Mouse (Mus musculus) R1 (cell line): ENCODE measurements around the gene Dag1.

ENCODE experiments used
- DNase-seq: peaks from one replicate; pipeline ENCODE4 v3.0.0-alpha.2; 2018; ENCODE audit warnings: low read depth, low spot score

Gene Dag1

DNA sequence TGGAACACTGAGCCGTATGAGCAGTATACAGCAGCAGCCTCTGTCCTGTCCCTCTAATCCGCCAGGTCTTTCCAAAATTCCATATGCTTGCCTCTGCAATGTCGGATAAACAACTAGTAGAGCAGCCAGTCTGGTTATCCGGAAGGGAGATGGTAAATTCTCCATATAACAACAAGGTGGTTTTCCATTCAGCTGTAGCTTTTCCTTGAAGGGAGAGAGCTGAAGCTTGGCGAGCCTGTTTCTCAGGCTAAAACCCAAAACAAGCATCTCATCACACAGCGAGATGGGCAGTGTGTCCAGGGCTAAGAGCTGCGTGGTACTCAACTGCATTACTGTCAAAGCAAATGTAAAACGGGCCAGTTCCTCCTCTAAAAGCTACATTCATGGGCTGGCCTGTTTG is 75.2 kb downstream of the Dag1 start:
- no peak for DNase-seq

- no peak for DNase-seq
These were observed 76.1 kb downstream of the Dag1 start for GRCm38 (mm10) chr9:108187616-108188015.

- no peak for DNase-seq
These were observed 78.0 kb downstream of the Dag1 start for GRCm38 (mm10) chr9:108185786-108186185.

- DNase-seq, result peak; percentile 35
These were observed 80.2 kb downstream of the Dag1 start for GRCm38 (mm10) chr9:108183531-108183994.

GRCm38 (mm10) chr9:108182806-108183506 is 80.8 kb downstream of the Dag1 start:
- peak; percentile 91 for DNase-seq

GRCm38 (mm10) chr9:108178391-108178790 is 85.4 kb downstream of the Dag1 start:
- DNase-seq, result no peak

- DNase-seq, result no peak
These were observed 88.5 kb downstream of the Dag1 start for GRCm38 (mm10) chr9:108175116-108175838.

DNA sequence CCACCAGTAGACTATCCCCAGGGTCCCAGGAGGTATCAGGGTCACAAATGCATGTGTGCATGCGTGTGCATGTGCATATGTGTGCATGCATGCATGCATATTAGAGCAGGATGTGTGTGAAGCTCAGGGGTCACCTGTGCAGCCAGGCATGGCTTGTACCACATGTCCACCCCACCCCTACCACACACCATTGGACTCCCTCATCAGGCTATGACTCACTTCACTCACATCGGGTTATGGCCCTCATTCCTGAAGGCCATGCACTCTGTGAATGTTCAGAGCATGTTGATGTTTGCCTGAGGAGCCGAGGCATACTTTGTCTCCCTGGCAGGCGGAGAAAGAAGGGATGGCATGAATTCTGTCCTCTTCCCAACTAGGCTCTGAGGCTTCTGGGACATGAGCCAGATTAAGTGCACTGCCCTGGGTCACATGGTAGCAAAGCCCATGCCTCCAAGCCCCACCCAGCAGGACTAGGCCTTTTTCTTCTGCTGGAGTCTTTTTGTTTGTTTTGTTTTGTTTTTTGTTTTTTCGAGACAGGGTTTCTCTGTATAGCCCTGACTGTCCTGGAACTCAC is 90.9 kb downstream of the Dag1 start:
- DNase-seq, result no peak

DNA sequence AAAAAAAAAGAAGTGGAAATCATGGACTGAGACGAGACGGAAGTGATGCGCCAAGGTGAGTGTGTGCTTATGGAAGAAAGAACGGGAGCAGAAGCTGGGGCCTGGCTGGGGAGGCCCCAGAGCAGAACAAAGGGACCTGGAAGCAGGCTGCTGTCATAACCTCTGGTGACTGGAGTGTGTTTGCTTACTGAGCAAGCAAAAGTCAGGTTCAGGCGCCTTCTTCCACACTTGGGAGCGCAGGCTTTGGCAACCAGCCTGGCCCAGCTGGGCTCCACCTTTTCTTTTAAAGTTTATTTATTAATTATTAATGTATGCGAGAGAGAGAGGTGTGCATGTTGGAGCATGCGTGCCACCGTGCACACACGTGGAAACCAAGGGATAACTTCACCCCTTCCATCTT is 94.0 kb downstream of the Dag1 start:
- no peak for DNase-seq

DNA sequence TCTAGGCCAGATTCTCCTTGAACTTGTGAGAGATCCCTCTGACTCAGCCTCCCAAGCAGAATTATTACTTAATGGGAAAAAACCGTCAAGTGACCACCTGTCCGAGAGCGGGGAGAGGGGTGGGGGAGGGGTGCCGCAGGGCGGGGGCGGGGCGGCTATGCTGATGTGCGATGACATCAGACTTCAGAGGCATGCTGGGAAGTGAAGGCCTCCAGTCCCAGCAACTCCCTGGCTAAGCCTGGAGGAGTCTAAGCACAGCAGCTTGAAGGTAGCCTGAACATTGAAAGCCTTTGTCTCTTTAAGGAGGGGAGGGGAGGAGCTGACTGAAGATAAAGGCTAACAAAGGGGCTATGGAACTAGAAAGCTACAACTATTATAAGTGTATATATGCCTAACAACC is 98.6 kb downstream of the Dag1 start:
- DNase-seq, result peak; percentile 91

GRCm38 (mm10) chr9:108163646-108164284 is 100.0 kb downstream of the Dag1 start:
- no peak for DNase-seq

DNA sequence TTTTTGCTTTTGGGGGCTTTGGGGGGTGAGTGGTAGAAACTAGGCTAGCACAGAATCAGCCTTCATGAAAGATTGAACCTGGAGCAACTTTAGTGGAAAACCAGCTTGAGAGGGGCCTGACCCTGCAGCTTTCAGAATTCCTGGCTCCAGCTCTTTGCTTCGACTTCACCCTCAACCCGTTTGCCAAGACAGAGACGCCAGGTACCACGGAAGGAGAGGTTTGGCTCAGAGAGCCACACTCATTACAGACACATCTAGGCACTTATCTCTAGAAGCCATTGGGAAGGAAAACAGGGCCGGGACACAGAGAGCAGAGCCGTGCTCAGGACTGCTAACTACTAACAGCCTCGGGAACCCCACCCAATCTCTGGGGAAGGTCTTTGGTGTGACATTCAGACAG is 105.9 kb downstream of the Dag1 start:
- DNase-seq, result no peak

GRCm38 (mm10) chr9:108157451-108157850 is 106.3 kb downstream of the Dag1 start:
- no peak for DNase-seq

- no peak for DNase-seq
These were observed 107.0 kb downstream of the Dag1 start for GRCm38 (mm10) chr9:108156786-108157185.

DNA sequence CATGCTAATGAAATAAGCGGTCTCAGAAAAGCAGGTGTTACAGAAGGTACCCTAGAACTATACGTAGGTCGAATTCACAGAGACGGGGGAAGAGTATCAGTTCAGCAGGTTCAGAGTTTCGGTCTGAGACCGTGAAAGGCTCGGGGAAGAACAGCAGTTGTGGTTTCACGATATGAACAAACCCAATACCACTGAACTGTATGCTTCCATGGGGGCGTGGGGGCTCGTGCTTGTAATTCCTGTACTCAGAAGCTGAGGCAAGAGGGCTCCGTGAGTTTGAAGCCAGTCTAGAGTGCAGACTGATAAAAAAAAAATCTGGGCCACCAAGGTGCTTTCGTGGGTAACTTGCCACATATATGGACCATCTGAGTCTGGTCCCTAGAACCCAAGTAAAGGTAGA is 108.9 kb downstream of the Dag1 start:
- no peak for DNase-seq
